Mouse (Mus musculus) macrophage (primary cell): ENCODE results near the gene Lonrf3. TPM values are rescaled to one million over a fixed set of nuclear protein-coding genes. Genes with fewer than 3 reads are reported as not detected.

ENCODE experiments used
- polyA plus RNA-seq: library from polyadenylated mRNA; stranded (reverse); fragments of 250-400 nt; gene quantifications from 3 replicates; pipeline ENCODE4 v1.2.4, GENCODE M21; 2018; ENCODE audit warnings: inconsistent platforms

The Lonrf3 gene
- polyA plus RNA-seq, 1 experiment from 2014 or later: 11.8 TPM

Other genes with a start within 250 kb of the Lonrf3 start
- gene Il13ra1, start 216.2 kb upstream of the Lonrf3 start, polyA plus RNA-seq: 7.8 to 19.6 TPM (median 13.6 TPM) in 3 replicates
- gene Zcchc12, start 132.4 kb upstream of the Lonrf3 start, polyA plus RNA-seq: not detected in 3 replicates
- gene Gm6268, start 72.9 kb downstream of the Lonrf3 start, polyA plus RNA-seq: not detected in 3 replicates
- 0.21 TPM in 1 of 3 replicates, not detected in the others for gene Gm14569, start 163.5 kb downstream of the Lonrf3 start, polyA plus RNA-seq